Mouse (Mus musculus) thymus, postnatal 14 days (tissue): Measurements from ENCODE around the gene Npm3.
A peak's percentile ranks its signal among the peaks of the same experiment; 100 is the strongest.

ENCODE experiments used
- DNase-seq: peaks from one replicate; pipeline ENCODE4 v3.0.0; 2021

Gene Npm3

DNA sequence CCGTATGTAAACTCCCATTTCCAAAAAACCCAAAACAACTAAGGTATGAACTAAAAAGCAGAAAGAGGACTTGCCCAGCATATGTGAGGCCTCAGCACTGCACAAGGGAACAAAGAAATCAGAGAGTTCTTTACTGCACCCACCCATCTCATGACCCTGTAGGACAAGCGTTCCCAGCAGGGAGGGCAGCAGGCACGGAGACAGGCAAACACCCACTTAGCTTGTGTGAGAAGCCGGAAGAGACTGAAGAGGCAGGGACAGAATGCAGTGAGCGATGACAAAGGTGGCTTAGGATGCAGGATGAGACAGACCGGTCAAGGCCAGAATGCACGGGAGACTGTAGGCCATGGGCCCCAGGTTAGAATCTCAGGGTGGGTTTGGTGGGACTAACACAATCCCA is 17.7 kb downstream of the Npm3 start:
- DNase-seq = no peak

DNA sequence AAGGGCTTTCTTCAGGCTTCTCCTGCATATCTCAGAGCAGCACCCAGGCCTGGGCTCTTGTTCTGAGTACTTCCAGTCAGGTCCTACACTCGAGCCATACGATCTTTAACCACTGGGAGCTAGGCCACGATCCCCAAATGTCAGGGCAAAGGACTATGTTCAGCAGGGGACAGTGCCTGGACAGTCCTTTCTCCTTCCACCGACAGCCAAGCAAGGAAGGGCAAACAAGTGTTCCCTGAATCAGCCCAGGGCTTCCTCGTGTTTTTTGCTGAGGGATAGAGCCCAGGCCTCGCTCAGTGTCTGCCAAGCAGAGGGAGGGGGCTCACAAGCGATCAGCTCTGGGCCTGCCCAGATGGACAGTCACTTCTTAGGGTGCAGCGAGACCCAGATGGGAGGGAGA is 19.3 kb downstream of the Npm3 start:
- no peak for DNase-seq

GRCm38 (mm10) chr19:45727231-45727630 is 22.2 kb downstream of the Npm3 start:
- DNase-seq = peak; percentile 82

DNA sequence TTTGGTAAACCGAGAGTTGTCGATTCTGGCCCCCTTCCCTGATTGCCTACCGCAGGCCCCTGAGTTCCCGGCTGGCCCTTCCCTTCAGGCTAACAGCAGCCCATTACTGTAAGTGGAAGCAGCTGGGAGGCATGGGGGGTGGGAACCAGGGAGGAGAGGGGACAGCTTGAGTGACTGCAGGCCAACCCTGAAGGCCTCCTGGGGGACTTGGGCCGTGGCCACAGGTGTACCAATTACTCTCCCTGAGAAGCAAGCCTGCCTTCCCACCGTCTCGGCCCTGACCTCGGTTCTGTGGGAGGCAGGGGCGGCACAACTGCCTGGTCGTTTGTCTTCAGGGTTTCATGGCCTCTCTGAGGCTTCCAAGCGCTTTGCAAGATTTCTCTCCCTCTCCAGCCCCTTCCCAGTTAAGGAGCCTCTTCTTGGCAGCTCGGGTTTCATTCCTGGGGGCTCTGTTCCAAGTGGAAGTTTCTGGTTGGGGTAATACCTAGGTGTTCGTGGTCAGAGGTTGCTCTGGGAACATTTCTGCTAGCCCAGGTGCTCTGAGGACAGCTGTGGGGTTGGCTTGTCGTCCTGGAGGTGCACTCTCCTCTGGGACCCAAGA is 23.6 kb downstream of the Npm3 start:
- DNase-seq = no peak

DNA sequence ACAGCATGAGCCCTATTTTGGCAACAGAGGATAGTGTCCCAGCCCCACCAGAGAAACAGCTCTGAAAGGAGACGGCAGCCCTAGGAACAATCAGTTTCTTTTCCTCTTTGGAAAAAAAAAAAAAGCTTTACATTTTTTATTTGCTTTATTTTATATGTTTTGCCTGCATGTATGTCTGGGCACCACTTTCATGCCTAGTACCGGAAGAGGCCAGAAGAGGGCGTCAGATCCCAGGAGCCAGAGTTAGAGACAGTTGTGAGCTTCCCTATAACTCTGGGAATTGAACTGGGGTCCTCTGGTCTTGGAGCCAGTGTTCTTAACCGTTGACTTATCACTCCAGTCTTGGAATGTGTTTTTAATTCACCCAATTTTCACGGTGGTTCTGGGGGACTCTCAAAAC is 27.2 kb downstream of the Npm3 start:
- peak; percentile 37 for DNase-seq

GRCm38 (mm10) chr19:45718286-45718685 is 31.1 kb downstream of the Npm3 start:
- no peak for DNase-seq

GRCm38 (mm10) chr19:45717493-45718220 is 31.7 kb downstream of the Npm3 start:
- no peak for DNase-seq

DNA sequence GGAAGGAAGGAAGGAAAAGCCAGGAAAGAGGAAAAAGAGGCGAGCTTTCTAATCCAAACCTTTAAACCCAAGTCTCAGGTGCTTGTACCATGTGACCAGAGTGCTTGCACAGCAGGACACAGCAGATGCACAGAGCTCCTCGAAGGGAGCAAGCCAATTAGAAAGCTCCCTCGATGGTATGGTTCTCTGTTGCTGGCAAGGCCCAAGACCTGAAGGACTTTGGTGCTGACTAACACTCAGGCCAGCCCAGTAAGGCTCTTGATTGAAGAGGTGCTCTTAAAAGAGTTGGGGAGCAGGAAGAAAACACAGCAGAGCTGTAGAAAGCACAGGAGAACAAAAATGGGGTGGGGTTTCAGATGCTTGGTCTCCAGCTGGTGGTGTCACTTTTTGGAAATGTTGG is 40.7 kb downstream of the Npm3 start:
- DNase-seq = no peak
